Mouse (Mus musculus) thymus, postnatal 25 days (tissue): ENCODE measurements at regions not wholly inside any gene's neighbourhood (a gene's known extent, or its start where the extent isn't known, plus 50 kb on each side); places are given as distances from the start of the nearest gene placed in this dataset.

ENCODE experiments used
- DNase-seq: peaks from one replicate; pipeline ENCODE4 v3.0.0; 2022

DNA sequence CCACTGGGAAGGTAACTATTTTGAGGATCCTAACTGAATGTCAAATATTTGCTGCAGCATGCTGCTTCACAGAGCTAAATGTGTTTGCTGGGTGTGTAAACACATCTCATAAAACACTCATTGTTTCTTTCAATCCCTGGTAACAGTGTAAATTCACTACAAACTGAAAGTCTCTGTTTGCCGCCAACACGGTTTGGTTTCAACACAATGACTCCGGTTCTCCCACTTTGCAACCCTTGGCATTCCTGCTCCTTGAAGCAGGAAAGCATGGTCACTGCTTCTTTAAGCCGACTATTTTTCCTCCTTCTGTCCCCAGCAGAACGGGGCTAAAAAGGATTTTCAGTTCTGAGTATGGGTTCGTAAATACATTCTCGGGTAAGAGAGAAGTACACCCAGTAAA is 328.3 kb downstream of the Klf6 start:
- DNase-seq: no peak

DNA sequence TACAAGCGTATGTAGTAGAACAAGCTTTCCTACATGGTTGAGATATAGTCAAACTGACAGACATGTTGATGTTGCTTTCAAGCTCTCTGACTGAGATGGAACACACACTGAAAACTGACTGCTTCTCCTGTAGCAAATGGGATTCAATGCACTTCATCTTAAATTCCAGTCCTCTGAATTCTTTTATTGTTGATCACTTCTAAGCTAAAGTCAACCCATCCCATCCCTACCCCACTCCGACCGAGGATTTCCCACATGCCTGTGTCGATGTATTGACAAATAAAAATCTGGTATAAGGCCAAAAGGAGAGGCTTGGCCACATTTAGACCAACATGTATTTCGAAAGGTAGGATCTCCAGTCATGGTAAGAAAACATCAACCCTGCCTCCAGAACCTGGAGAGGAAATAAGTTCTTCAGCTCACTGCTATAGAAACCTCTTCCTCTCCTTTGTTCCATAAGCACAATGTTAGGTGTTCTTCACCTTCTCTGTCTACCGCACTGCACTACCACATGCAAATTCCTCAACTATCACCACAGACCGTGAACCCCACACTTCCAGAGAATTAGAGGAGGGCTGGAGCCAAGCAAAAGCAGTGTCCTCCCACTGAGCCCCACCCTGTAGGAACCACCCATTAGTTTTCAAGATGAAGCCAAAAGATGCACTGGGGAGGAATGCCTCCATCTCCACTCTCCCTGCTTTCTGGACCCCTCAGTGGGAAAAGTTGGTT is 330.1 kb downstream of the Klf6 start:
- no peak for DNase-seq

GRCm38 (mm10) chr13:6191915-6192295 is 330.6 kb downstream of the Klf6 start:
- no peak for DNase-seq

DNA sequence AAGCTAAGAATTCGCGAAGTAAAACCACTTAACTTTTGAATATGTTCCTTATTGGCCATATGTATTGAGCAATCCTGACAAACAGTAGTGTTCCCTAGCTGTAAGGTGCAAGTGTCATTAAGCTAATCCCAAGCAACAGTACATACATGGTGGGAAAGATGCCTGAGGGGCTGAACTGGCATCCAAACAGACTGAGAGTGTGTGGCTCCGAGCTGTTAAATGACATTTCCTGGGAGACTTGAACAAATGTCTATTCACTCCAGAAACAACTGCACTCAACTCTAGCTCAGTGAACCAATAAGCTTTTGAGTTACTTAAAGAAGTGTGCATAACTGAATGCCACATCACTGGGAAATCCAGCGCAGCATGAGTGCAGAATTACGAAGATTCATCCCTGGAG is 335.4 kb downstream of the Klf6 start:
- no peak for DNase-seq

DNA sequence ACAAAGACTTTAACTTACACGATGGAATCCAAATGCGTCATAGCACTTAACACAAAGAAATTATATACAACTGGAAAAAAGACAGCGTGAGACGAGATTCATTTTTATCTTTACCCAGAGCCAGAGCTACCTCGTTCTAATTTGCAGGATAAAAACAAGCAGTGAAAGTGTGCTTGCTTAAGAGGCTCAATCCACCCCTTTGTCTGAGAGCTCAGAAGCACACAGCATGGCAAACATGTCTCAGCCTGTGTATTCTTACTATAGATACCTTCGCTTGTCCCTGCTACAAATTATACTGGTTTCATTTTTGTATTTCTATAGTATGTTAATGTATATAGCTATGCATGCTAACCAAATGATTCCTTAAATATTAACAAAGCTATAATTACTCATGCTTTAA is 337.8 kb downstream of the Klf6 start:
- DNase-seq: no peak

- DNase-seq: no peak
Observed at GRCm38 (mm10) chr13:6201516-6201915, 340.2 kb downstream of the Klf6 start.

DNA sequence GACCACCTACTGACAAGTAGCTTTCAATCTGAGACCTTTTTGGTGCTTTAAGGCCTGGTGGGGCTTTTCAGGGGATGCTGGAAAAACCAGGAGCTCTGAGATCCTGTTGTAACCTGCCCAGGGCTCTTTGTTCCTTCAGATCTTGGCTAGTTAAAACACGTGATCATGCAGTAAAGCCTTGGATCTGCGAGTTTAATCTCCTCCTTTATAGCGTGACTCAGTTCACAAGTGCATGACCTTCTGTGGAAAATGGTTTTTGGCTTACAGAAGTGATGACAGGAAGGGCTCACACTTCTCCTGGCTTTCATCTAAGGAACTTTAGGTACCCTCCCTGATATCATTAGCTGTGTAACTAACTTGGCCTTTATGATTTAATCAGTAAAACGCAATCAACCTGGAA is 343.1 kb upstream of the Pitrm1 start:
- DNase-seq: no peak

- no peak for DNase-seq
Observed at GRCm38 (mm10) chr13:6212550-6212949, 335.4 kb upstream of the Pitrm1 start.

- no peak for DNase-seq
Observed at GRCm38 (mm10) chr13:6214189-6214588, 333.8 kb upstream of the Pitrm1 start.

DNA sequence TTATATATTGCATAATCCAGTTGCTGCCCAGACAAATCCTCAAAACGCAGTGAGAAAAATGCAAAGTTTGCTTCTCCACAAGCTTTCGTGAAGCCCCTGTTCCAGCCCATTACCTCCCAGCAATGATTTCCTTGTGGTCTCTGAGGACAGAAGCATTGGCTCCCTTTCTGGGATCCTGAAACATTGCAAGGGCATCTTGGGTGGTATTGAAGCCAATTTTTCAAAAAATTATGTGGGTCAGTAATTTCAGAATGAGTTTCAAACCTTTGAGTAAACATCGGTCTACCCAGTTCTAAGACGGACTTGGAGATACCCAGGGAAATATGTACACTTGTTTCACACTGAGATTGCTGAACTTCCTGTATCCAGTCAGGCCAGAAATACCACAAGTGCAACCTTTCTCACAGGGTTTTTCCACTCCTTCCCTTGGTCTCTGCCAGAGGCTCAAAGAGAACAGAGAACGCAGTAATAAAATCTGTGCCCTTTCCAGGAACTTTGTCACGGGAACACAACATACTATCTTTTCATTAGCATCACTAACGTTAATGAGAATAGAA is 321.8 kb upstream of the Pitrm1 start:
- no peak for DNase-seq

DNA sequence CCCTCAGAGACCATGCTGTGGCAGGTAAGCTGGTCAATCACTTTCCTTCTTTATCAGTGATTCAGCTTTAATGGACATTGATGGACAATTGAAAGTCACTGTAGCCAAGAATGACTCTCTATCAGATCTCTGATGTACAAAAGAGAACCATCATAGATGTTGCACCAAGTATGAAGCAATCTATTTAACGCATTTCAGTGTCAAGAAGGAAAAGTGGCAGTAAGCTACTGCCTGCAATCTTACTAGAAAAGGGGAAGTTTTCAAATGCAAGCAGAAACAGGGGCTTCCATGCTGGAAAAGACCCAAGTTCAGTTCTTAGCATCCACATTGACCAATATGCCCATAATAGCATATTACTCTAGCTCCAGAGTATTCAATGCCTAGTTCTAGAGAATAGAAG is 319.7 kb upstream of the Pitrm1 start:
- no peak for DNase-seq

DNA sequence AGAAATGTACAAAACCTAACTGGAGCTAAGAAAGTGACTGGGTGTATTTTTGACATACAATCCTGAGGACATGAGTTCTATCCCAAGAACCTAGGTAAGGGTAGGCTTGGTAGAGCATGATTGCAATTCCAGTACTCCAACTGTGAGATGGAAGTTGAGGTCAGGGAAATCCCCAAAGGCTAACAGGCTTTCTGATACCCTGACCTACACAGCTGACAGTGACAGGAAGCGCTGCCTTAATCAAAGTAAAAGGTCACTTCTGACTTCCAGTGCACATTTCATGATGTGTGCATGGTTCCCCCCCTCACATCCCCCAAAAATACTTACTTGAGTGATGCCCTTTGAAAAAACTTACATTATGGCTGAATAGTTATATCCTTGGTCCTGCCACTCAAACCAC is 312.6 kb upstream of the Pitrm1 start:
- no peak for DNase-seq

DNA sequence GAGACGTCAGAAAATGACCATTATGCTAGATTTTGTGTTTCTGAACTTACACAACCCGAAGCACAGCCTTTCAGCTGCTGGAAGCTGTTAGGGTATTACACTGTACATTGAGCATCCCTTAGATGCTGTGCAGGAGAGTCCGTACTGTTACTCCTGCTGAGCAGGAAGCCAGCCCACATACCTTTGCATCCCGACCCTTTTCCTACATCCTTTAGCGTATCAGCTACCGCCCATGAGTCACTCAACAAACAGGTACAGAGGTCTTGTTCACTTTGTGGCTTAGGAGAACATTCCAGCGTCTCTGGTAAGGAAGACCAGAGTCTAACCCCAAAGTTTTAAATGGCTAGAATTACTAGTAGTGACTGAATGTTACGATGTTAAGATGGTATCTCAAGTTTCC is 311.4 kb upstream of the Pitrm1 start:
- no peak for DNase-seq

DNA sequence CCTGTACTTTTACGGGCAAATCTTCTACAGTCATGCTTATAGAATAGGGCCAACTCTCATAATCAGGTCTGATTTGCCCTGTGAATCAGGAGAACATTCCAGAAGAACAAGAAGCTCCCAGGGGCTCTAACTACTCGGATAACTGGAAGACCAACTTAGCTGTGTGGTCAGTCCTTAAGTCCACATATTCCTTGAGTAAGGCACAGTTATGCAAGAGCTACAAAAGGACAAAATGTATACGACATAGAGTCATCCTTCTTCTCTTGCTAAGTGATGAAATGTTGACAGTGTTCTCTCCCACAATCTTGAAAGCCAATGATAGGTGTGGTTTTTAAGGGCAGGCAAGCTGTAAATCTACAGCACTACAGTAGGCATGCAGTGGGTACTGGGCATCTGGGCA is 310.7 kb upstream of the Pitrm1 start:
- DNase-seq: no peak

GRCm38 (mm10) chr13:6240855-6241254 is 307.1 kb upstream of the Pitrm1 start:
- DNase-seq: no peak

DNA sequence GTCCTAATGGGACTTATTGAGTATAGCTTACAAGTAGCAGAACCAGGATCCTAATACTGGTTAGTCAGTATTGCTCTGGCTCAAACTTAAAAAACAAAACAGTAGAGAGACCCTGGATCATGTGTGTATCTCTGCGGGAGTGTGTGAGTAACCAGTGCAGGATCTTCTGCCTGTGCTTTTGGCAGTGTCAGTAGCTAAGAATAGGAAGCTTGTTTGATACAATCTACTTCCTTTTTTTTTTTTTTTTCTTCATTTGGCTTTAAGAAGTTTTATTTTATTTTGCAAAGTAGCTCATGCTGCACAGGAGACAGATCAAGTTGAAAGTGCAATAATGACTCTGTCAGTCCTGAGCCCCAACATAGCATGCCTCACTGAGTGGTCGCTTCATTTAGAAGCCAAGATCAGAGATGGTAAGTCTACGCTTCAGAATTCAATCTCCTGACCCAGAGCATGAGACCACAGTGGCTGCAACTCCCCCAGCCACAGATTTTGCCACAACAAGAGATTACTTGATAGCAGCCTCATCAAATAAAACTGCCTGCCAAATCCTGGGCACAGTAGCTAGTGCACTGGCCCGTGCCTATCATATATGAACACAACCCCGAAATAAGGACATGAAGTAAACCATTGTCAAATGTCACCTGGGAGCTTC is 306.4 kb upstream of the Pitrm1 start:
- DNase-seq: no peak

DNA sequence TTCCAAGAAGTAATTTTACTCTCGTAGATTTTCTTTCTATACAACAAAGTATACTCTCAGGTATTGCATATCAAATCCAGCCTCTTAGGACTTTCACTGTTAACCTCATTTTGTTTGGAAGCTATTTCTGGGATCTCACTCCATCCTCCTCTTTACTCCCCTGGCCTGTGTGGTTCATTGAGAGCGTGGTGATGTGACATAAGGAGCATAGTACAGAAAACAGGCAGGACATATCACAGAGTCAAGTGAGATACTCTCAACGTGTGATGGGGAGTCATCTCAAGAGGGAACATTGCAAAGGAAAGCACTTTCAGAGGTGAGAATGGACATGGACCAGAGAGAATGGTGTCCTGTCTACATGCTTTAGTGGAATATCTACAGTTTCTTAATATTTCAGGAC is 297.8 kb upstream of the Pitrm1 start:
- DNase-seq: no peak

DNA sequence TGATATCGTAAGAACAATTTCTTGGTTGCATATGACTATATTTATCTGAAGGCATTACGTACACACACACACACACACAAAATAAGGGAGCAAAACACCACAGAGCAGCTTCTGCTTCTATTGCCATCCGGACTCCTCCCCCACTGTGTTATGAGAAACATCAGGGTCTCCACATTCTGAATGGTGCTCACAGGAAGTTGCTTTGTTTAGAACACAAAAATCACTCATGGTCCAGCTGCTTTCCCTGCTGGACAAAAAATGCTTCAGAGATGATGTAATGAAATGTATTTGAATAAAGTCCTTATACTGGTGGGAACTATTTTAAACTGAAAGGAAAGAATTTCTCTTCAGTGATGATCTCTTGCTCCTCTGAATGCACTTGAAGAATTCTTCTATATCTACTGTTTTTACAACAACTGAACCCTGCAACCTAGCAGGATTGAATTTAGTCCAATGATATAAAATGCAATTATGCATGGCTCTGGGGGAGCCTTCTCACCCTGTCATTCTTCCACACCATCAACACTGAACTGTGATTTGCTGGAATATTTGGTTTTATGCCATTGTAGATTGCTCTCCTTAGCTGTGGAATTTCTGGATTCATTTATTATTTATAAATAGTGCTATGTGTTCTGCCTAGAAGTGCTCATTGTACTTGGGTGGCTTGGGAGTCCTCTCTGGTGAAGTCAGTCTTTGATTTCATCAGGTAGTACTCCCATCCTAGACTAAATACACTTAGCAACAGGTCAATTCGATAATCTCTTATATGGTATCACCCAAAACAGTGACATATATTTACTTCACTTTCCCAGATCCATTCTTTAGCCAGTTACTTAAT is 296.7 kb upstream of the Pitrm1 start:
- no peak for DNase-seq

- no peak for DNase-seq
Observed at GRCm38 (mm10) chr13:6252100-6252499, 295.8 kb upstream of the Pitrm1 start.

DNA sequence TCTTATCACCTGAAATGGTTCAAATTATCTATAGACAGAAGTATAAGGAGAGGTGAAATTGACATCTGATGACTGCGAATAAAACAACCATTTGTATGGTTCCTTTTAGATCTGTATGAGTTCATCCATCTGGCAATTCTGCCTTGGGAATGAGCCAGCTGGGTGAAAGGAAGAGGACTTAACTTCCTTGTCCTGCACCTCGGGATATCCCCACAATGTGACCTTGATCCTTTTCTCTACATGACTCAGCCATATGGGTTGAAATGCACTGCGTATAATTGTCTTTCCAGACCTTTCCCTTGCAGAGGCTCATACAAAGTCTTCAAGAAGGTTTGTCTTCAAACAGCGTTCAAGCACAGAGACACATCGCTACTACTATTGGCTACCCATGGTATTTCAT is 292.6 kb upstream of the Pitrm1 start:
- no peak for DNase-seq

GRCm38 (mm10) chr13:6255728-6256496 is 292.0 kb upstream of the Pitrm1 start:
- no peak for DNase-seq

- no peak for DNase-seq
Observed at GRCm38 (mm10) chr13:6258456-6258855, 289.5 kb upstream of the Pitrm1 start.

DNA sequence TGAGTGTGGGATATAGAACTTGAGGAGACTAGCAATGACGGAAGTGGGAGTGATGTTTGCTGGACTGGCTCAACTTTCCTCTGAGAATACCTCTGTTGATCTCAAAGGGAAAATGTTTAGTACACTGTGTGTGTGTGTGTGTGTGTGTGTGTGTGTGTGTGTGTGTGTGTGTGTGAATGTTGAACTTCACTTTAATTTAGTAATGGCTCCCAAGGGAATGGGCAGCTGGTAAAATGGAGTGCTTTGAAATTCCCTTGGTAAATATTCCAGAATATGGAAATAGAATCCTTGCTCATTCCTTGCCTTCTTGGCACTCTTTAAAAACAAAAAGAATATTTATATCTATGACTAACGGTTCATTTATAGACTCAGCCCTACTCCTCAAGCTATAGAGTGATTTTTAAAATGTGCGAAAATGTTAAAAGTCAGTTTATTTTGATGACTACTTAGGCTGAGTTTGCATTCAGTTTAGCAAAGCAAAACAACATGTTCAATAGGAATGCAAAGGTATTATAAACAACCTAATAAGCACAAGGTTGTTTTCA is 287.6 kb upstream of the Pitrm1 start:
- DNase-seq: no peak
